Mouse (Mus musculus) stomach, postnatal 0 days (tissue): ENCODE results near the gene Mgat5. TPM values are rescaled to one million over a fixed set of nuclear protein-coding genes. Genes with fewer than 3 reads are reported as not detected.

Source experiments
- ATAC-seq: fragments of 200-750 bp; cut with Nextera tagmentation; 2 replicates; pipeline ENCODE4 v1.8.0; 2017; ENCODE audit not compliant: low FRiP score, low TSS enrichment
- DNase-seq: peaks from one replicate; pipeline ENCODE4 v3.0.0-alpha.2; 2016; ENCODE audit warnings: low spot score
- H3K27ac ChIP-seq: fragments of 300-500 bp; sonication (generic); replicated peaks from 2 replicates; pipeline ENCODE4 v1.5.1; 2014; ENCODE audit warnings: mild to moderate bottlenecking, control low read depth
- H3K27me3 ChIP-seq: fragments of 300-500 bp; sonication (generic); 2 replicates; pipeline ENCODE4 v1.6.1; 2014; ENCODE audit warnings: low read length; ENCODE audit not compliant: control insufficient read depth, insufficient read depth
- H3K36me3 ChIP-seq: fragments of 300-500 bp; sonication (generic); 2 replicates; pipeline ENCODE4 v1.6.1; 2014; ENCODE audit warnings: low read length, mixed read lengths; ENCODE audit not compliant: control insufficient read depth, insufficient read depth
- H3K4me1 ChIP-seq: fragments of 300-500 bp; sonication (generic); replicated peaks from 2 replicates; pipeline ENCODE4 v1.6.1; 2014; ENCODE audit warnings: antibody characterized with exemption; ENCODE audit not compliant: control insufficient read depth, insufficient read depth
- H3K4me2 ChIP-seq: fragments of 300-500 bp; sonication (generic); replicated peaks from 2 replicates; pipeline ENCODE4 v1.6.1; 2014; ENCODE audit warnings: low read depth, mild to moderate bottlenecking, control low read depth, moderate library complexity
- H3K4me3 ChIP-seq: fragments of 300-500 bp; sonication (generic); 2 replicates; pipeline ENCODE4 v1.5.1; 2014; ENCODE audit warnings: low read depth, low read length, control low read depth
- H3K9ac ChIP-seq: fragments of 300-500 bp; sonication (generic); 2 replicates; pipeline ENCODE4 v1.6.1; 2014; ENCODE audit warnings: mild to moderate bottlenecking, low read length, control low read depth, mixed read lengths
- H3K9me3 ChIP-seq: fragments of 300-500 bp; sonication (generic); 2 replicates; pipeline ENCODE4 v1.6.1; 2016; ENCODE audit warnings: low read length; ENCODE audit not compliant: control insufficient read depth
- CTCF ChIP-seq: IDR thresholded peaks from 2 replicates; pipeline ENCODE4 v1.5.1; 2016; ENCODE audit warnings: antibody characterized with exemption, low read depth, mild to moderate bottlenecking, moderate library complexity
- EP300 ChIP-seq: optimal IDR thresholded peaks from 2 replicates; pipeline ENCODE3; 2016; ENCODE audit warnings: antibody characterized with exemption
- WGBS: fragments of 180-500 bp; shearing (Covaris S2); extraction: QIAGEN DNeasy Blood & Tissue Kit; methylation state at CpG from one replicate; pipeline ENCODE4 v1.1.7; 2014; 5-methylcytosine and 5-hydroxymethylcytosine counted together
- polyA plus RNA-seq: library from polyadenylated mRNA; unstranded; fragments of >200 nt; fragmentation: Nextera tagmentation; extraction: Ambion mirVana; gene quantifications from 2 replicates; pipeline ENCODE4 v1.2.1, GENCODE M21; 2015

Mgat5 gene
- polyA plus RNA-seq, 1 experiment from 2014 or later, result 2.0 TPM

DNA sequence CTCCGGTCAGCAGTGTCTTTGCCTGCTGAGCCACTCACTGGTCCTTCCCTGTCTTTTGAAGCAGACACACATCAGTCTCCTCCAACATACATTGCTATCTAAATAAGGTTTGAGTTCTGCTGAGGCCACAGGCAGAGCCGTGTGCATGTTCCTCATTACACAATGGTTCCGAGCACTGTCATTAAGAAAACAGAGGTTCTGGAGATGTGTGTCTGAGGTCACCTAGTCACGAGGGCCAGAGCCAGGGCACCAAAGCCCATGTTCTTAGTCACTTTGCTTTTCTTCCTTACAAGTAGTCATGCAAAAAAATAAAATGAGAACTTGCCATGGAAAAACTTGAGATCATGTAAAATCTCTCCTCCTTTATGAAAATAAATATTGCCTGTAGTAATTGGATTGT, 14.3 kb downstream of the Mgat5 start:
- DNase-seq (no peak), ATAC-seq (no peak)
- Histone ChIP-seq H3K36me3 (no peaks in the 10 kb centered on the region), H3K4me3 (no peak overlapping the region), H3K27me3 (no peaks in the 10 kb centered on the region), H3K9ac (no peak overlapping the region), H3K4me1 (no peaks in the 10 kb centered on the region; the same call in 1 of the 2 replicates), H3K9me3 (no peaks in the 10 kb centered on the region), H3K27ac (no peak overlapping the region), H3K4me2 (no peak overlapping the region)
- 73% methylated on average over 4 of the region's 4 CpGs for WGBS
- no peak for TF ChIP-seq CTCF
- no peak for TF ChIP-seq EP300

DNA sequence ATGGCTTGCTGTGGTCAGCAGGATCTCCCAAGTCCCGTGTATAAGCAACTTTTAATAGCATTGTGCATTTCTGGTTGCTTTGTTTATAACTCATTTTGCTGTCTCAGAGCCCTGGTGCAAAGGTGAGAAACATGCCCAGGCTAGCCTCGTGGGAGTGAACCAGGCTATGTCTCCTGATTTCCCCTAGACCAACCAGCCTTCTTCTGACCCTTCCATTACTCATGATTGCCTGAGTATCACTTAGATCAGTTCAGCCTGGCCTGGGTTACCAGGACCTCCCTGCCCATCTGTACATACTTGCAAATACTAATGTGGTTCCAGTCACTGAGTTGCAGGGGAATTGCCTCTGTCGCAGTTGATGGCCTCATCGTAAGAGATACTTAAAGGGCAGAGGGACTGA, 14.8 kb downstream of the Mgat5 start:
- H3K9me3 ChIP-seq, result no peaks in the 10 kb centered on the region
- no peaks in the 10 kb centered on the region for H3K36me3 ChIP-seq
- no peaks in the 10 kb centered on the region for H3K27me3 ChIP-seq
- H3K27ac ChIP-seq, result no peak overlapping the region
- H3K4me3 ChIP-seq, result no peak overlapping the region
- ATAC-seq, result no peak
- no peak for DNase-seq
- no peak overlapping the region for H3K4me2 ChIP-seq
- TF ChIP-seq EP300 (no peak), CTCF (no peak)
- H3K4me1 ChIP-seq, result no peaks in the 10 kb centered on the region; the same call in 1 of the 2 replicates
- WGBS, result 74% methylated on average over 4 of the region's 4 CpGs
- no peak overlapping the region for H3K9ac ChIP-seq

DNA sequence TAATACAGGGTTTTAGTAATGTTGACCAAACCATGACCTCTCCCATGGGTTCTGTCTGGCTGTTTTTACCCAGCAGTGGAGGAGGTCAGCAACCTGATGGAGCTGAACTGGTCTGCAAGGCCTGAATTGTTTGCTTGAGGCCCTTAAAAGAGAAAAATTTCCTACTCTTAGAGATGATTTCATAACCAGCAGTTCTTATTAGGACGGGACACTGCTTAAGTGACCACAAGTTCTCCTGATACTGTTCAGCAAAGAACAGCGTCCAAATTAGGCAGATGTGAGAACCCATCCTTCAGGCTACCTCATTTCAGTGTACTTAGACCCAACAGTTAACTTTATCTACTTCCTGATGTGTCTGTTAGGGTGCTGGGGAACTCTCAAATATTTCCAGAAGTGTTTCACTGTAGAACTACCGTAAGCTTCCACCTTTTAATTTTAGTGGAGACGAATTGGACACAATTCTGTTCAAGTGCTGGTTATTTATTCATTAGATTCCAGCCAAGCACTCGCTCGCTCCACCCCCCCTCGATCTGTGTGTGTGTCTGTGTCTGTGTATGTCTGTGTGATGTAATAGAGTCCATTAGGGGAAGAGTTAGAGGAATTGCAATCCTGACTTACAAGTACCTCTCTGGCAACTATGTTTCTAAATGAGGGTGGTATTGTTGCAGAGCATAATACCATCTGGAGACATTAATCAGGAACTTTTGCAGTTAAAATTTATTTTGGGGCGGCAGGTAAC, 17.4 kb downstream of the Mgat5 start:
- ATAC-seq, result no peak
- TF ChIP-seq EP300 (no peak), CTCF (no peak)
- Histone ChIP-seq H3K27me3 (no peaks in the 10 kb centered on the region), H3K4me1 (no peaks in the 10 kb centered on the region), H3K9me3 (no peaks in the 10 kb centered on the region), H3K36me3 (no peaks in the 10 kb centered on the region), H3K4me3 (no peak overlapping the region), H3K27ac (no peak overlapping the region), H3K4me2 (no peak overlapping the region), H3K9ac (no peak overlapping the region)
- no peak for DNase-seq
- WGBS, result 67% methylated on average over 8 of the region's 8 CpGs

DNA sequence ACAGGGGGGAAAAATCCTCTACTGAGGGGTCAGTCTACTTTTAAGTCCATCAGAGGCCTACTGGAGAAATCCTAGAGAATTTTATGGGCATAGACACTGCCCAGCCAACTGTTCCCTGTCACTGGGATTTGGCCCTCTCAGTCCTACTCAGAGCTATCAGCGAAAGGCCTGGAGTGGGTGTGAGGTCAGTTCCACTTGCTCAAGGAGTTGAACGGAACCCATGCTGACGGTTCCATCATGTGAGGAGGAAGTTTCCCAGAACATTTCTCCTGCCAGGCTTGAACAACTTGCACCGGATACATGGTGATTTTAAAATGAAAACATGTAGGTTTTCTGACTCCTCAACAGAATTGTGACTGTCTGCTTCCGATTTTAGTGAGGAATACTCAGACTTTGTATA, 20.2 kb downstream of the Mgat5 start:
- WGBS, result 88% methylated on average over 5 of the region's 5 CpGs
- TF ChIP-seq EP300, result no peak
- TF ChIP-seq CTCF, result no peak
- H3K27me3 ChIP-seq, result no peaks in the 10 kb centered on the region
- H3K36me3 ChIP-seq, result no peaks in the 10 kb centered on the region
- H3K9ac ChIP-seq, result no peak overlapping the region
- no peak overlapping the region for H3K4me3 ChIP-seq
- no peak overlapping the region for H3K4me2 ChIP-seq
- no peak overlapping the region for H3K27ac ChIP-seq
- no peaks in the 10 kb centered on the region for H3K4me1 ChIP-seq
- H3K9me3 ChIP-seq, result no peaks in the 10 kb centered on the region
- no peak for DNase-seq
- no peak for ATAC-seq

DNA sequence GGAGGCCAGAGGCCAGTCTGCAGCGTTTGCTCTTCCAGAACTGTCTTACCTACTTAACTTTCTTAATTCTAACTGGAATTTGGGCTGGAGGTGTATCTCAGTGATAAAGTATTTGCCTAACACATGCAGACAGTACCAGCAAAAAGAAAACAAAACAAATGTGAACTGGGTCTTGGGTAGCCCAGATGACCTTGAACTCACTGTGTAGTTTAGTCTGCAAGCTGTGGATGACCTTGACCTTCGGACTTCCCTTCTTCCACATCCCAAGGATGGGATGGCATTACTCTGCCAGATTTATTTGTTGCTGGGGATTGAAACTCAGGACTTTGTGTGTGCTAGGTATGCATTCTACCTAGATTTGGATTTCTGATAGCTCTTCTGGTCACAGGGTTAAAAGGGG, 24.2 kb downstream of the Mgat5 start:
- H3K4me2 ChIP-seq, result no peak overlapping the region
- no peaks in the 10 kb centered on the region for H3K27me3 ChIP-seq
- ATAC-seq (no peak), DNase-seq (no peak)
- H3K27ac ChIP-seq, result no peak overlapping the region
- no peaks in the 10 kb centered on the region for H3K36me3 ChIP-seq
- TF ChIP-seq CTCF (no peak), EP300 (no peak)
- no peak overlapping the region for H3K4me3 ChIP-seq
- H3K9ac ChIP-seq, result no peak overlapping the region
- WGBS, result 81% methylated on average over 2 of the region's 2 CpGs
- H3K9me3 ChIP-seq, result no peaks in the 10 kb centered on the region
- H3K4me1 ChIP-seq, result no peaks in the 10 kb centered on the region

DNA sequence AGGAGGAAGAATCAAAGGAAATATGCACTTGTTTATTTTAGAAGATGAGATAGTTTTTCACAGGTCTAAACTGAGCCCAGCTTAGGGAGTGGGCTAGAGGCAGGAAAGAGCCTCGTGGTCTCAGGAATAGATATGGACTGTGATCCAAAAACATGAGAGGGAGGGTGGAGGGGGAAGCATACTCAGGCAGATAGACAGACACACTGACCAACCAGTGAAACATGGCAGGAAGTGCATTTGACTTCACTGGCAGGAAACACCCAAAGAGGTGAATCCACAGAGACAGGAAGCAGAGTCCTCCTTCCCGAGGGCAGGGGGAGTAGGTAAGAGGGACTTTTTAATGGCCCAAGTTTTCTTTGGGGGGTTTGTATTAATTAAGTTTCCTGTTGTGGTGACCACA, 25.7 kb downstream of the Mgat5 start:
- DNase-seq (no peak), ATAC-seq (no peak)
- 47% methylated on average over 2 of the region's 2 CpGs for WGBS
- no peak overlapping the region for H3K27ac ChIP-seq
- no peaks in the 10 kb centered on the region for H3K27me3 ChIP-seq
- H3K4me2 ChIP-seq, result no peak overlapping the region
- TF ChIP-seq CTCF (no peak), EP300 (no peak)
- no peak overlapping the region for H3K4me3 ChIP-seq
- no peaks in the 10 kb centered on the region for H3K36me3 ChIP-seq
- no peak overlapping the region for H3K9ac ChIP-seq
- H3K9me3 ChIP-seq, result no peaks in the 10 kb centered on the region
- H3K4me1 ChIP-seq, result no peaks in the 10 kb centered on the region
